Mouse (Mus musculus) retina, postnatal 1 day (tissue): Measurements from ENCODE around the gene Chst15.

Source experiments
- DNase-seq: peaks from one replicate; pipeline ENCODE4 v3.0.0-alpha.2; 2012

The Chst15 gene

GRCm38 (mm10) chr7:132299661-132300210 is 17.3 kb downstream of the Chst15 start:
- DNase-seq = no peak

GRCm38 (mm10) chr7:132298412-132298990 is 18.5 kb downstream of the Chst15 start:
- DNase-seq = no peak

- DNase-seq = no peak
These were observed 20.2 kb downstream of the Chst15 start for GRCm38 (mm10) chr7:132296661-132297443.

GRCm38 (mm10) chr7:132296132-132296531 is 20.9 kb downstream of the Chst15 start:
- no peak for DNase-seq

GRCm38 (mm10) chr7:132287340-132287664 is 29.7 kb downstream of the Chst15 start:
- peak; percentile 43 for DNase-seq

GRCm38 (mm10) chr7:132286630-132287339 is 30.2 kb downstream of the Chst15 start:
- no peak for DNase-seq

- DNase-seq = no peak
These were observed 32.2 kb downstream of the Chst15 start for GRCm38 (mm10) chr7:132284795-132285194.

- DNase-seq = peak; percentile 21
These were observed 32.8 kb downstream of the Chst15 start for GRCm38 (mm10) chr7:132284048-132284737.

- DNase-seq = no peak
These were observed 34.5 kb downstream of the Chst15 start for GRCm38 (mm10) chr7:132282576-132282975.

GRCm38 (mm10) chr7:132282161-132282560 is 34.9 kb downstream of the Chst15 start:
- no peak for DNase-seq

- DNase-seq = no peak
These were observed 35.3 kb downstream of the Chst15 start for GRCm38 (mm10) chr7:132281753-132282152.

GRCm38 (mm10) chr7:132278658-132279057 is 38.4 kb downstream of the Chst15 start:
- DNase-seq = no peak

- no peak for DNase-seq
These were observed 40.7 kb downstream of the Chst15 start for GRCm38 (mm10) chr7:132276287-132276686.

- no peak for DNase-seq
These were observed 43.1 kb downstream of the Chst15 start for GRCm38 (mm10) chr7:132273741-132274513.

GRCm38 (mm10) chr7:132272984-132273383 is 44.0 kb downstream of the Chst15 start:
- DNase-seq = no peak

GRCm38 (mm10) chr7:132270364-132270763 is 46.7 kb downstream of the Chst15 start:
- DNase-seq = no peak

GRCm38 (mm10) chr7:132269661-132270060 is 47.4 kb downstream of the Chst15 start:
- DNase-seq = no peak

- no peak for DNase-seq
These were observed 49.1 kb downstream of the Chst15 start for GRCm38 (mm10) chr7:132267721-132268498.

- DNase-seq = no peak
These were observed 52.3 kb downstream of the Chst15 start for GRCm38 (mm10) chr7:132264763-132265162.

- DNase-seq = peak; percentile 29
These were observed 53.8 kb downstream of the Chst15 start for GRCm38 (mm10) chr7:132263186-132263585.

- peak; percentile 70 for DNase-seq
These were observed 54.3 kb downstream of the Chst15 start for GRCm38 (mm10) chr7:132262696-132263095.
